Mouse (Mus musculus) layer of hippocampus, adult 8-10 months (tissue): ENCODE measurements at regions not wholly inside any gene's neighbourhood (a gene's known extent, or its start where the extent isn't known, plus 50 kb on each side); places are given as distances from the start of the nearest gene placed in this dataset.

Experiments
- DNase-seq, 2 experiments: peaks; one replicate each; pipeline ENCODE4 v3.0.0; 2022; ENCODE audit warnings: low spot score in 2 of 2
- microRNA-seq, 2 experiments: library from miRNA; unstranded; fragments of <30 nt; microRNA quantifications; one replicate each; pipeline ENCODE4 v1.2.0; 2022

DNA sequence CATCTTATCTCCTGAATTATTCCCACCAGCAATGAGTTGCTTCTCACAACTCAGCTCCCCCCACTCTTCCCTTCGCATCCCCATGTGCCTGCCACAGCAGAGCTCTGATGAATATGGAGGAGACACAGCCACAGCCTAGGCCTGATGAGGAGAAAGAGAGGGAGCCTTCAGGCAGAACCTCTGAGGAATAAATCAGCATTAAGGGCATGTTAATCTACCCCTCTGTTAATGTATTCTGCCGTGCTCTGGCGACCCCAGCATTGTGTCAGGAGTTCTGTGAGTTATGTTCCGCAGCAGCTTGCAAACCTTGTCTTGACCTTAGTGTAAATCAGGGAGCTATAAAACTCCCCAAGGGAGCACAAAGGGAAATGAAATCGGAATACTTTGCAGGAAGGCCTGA is 104.0 kb upstream of the Nsun2 start:
- DNase-seq: no peak

DNA sequence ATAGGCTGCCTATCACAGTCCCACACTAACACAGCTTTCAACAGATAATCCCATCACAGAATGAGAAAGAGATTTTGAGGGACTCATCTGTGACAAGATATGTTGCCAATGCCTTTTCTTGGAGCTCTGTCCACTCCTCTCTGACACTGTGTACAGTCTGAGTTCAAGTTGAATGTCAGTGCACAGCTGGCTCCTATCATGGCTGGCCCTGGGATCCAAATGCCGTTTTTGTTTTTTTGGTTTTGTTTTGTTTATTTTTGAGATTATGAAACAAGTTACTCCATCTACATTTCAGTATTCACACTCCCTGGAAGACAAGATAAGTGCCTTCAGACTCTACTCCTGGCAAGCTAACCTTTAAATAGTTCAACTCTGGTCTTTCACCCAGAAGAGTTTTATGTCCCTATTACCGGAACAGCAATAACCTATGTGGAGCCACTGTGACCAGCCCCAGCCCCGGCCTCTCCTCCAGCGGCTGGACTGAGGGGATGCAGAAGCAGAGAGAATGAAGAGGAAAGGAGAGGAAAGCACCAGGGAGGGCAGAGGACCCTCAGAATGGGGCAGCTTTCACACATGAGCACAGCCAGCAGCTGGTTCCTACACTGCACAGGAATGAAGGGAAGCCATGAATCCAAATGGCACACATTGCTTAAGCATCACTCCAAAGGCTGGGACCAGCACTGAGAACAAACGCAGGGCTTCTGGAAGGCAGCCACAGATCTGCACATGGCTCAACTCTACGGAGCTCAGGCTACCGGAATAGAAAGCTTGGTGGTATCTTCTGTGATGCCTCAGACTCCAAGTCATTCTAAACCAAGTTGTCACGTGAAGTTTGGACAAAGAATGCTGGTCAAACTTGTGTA is 99.9 kb upstream of the Nsun2 start:
- no peak for DNase-seq

DNA sequence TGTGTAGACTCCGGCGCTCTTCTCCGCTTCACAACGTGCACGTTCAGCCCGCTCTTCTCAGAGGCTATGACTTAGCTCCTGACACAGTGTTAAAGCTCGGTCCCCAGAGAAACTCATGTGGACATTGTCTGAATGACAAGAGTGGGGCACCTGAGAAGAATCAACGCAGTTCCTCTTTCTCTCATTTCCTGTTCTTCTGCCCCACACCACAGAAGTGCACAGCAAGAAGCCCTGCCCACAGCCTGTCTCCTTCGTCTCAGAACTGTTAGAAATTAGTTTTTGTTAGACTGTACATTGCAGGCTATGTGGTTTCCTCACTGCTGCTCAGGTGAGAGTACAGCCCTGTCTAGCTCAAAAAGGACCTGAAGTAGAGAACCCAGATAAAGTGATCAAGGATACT is 94.1 kb upstream of the Nsun2 start:
- no peak for DNase-seq

DNA sequence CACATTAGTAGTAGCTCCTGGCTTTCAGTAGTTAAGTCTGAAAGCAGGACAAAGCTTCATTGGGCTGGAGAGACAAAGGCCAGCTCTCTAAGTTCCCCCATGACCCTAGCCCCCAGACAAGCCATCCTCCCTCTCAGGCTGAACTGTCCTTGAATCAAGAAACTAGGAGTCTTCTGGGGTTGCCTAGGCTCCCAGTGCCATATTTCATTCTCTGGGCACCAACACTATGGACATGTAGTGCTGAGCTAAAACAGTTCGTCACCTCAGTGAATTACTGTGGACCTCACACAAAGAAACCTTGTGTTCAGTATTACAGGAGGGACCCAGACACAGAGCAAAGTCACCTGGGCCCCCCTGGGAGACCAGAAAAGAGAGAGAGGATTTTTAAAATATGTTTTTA is 91.7 kb upstream of the Nsun2 start:
- DNase-seq: no peak

DNA sequence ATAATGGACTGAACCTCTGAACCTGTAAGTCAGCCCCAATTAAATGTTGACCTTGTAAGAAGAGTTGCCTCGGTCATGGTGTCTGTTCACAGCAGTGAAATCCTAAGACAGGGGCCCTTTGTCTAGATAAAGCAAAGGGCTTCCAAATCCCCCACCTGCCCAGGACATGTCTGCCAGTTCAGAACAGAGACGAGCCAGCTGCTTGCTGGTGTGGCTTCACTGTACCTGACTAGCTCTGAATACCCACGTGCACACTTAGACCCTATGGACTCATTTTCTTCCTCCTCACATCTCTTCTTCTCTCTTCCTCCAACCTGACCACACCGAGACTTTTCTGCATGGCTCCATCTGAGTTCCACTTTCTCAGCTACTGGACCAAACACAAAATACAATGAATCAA is 87.9 kb upstream of the Nsun2 start:
- no peak for DNase-seq

Small RNAs in the stretch of these regions (microRNA-seq; reads per million reads assigned to microRNA genes)
- 0 reads per million in 2 experiments for gene Gm44375
